Mouse (Mus musculus): ENCODE measurements around the gene Cmtm6.

DNA sequence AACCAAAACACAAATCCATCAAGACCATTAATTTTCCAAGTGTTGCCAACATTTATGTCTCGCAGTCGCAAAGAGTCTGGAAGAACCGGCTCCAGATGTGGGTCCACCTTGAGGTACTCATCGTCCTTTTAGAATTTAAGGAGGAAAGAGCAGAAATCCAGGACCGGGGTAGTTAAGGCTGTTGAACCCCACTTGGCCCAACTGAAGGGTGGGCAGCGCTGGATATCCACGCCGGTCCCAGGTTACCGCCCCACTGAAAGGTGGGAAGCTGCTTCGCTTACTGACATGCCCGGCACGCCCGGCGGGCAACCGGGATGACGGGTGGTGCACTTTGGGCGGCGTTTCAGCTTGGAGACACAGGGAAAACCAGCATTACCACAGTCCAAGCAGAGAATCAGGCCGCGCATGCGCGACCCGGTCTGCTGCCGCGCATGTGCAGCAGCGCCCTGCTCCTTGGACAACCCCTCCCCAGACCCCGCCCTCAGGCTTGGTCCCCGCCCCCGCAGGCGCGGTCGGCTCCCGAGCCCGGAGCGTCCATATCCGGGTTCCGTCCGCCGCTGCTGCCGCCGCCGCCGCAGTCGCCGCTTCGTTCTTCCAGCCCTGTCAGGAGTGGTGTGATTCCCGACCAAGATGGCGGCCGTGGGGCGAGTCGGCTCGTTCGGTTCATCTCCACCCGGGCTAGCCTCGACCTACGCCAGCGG lies 42.5 kb upstream of the Cmtm6 start, which contains the start of gene Dync1li1:
- TF ChIP-seq GATA1 (IDR thresholded peaks at IDR 0.05; ENCODE audit: low read length): no peak
- TF ChIP-seq TAL1 (IDR thresholded peaks at IDR 0.05; ENCODE audit: low read length): no peak

Measured in erythroblast, embryonic 14.5 days (primary cell).